Mouse (Mus musculus) adrenal gland, postnatal 4 days (tissue): ENCODE data around the gene Gm13304. TPM values are rescaled to one million over a fixed set of nuclear protein-coding genes. Genes with fewer than 3 reads are reported as not detected.
"Not testable (repeated sequence)": the region's sequence is repeated elsewhere in the genome, so short reads cannot be mapped to it uniquely, and the experiment has no call there.

Source experiments
- DNase-seq, 2 experiments: peaks; one replicate each; pipeline ENCODE4 v3.0.0; 2021 to 2022; ENCODE audit warnings: low spot score in 2 of 2, mixed read lengths in 2 of 2
- long read RNA-seq, 2 experiments: library from polyadenylated mRNA; stranded (forward); transcript quantifications; one replicate each; pipeline ENCODE4 v2.0.0; 2021
- total RNA-seq, 2 experiments: library from RNA; stranded (reverse); gene quantifications; 2 replicates each; pipeline ENCODE4 v1.2.3; 2021

Gene Gm13304
- total RNA-seq: 1 to 10 TPM; 6.4 to 8.1 TPM
- long read RNA-seq, experiment 1, partial matches to known transcripts: 0 of 1 reads
- long read RNA-seq, experiment 1, other reads (novel, unspliced or antisense): 0 of 1 reads
- long read RNA-seq, experiment 2, partial matches to known transcripts: 0 of 1 reads
- long read RNA-seq, experiment 2, other reads (novel, unspliced or antisense): 0 of 1 reads

- DNase-seq: not testable (repeated sequence)
These were observed at the start of gene Gm13304 for GRCm38 (mm10) chr4:42114517-42114916. Gene Gm13304, plus strand, starts transcription at chr4:42114817.

GRCm38 (mm10) chr4:42090907-42091306, 23.7 kb upstream of the Gm13304 start, which contains the start of gene Gm3893:
Gene Gm3893, plus strand, starts transcription at chr4:42091207.
- DNase-seq: not testable (repeated sequence)

GRCm38 (mm10) chr4:42153136-42153535, 38.5 kb downstream of the Gm13304 start, which contains the start of gene Gm13306:
Gene Gm13306, plus strand, starts transcription at chr4:42153436.
- DNase-seq: not testable (repeated sequence)

Other genes with a start within 250 kb of the Gm13304 start
- not detected for gene Gm21541, start 211.2 kb upstream of the Gm13304 start, total RNA-seq
- gene Gm20878, start 173.2 kb upstream of the Gm13304 start, total RNA-seq: 1 to 10 TPM; 5.5 to 6.1 TPM
- under 1 TPM in 1 of 2 experiments, not detected in 1; 0.76 TPM for gene Fam205a4, start 148.8 kb upstream of the Gm13304 start, total RNA-seq
- gene Gm21093, start 80.1 kb upstream of the Gm13304 start, total RNA-seq: under 1 TPM in 1 of 2 experiments, not detected in 1; 0.20 TPM
- not detected for gene Gm3893, start 23.6 kb upstream of the Gm13304 start, total RNA-seq
- gene Gm13306, start 38.6 kb downstream of the Gm13304 start, total RNA-seq: 1 to 10 TPM; 3.3 to 5.1 TPM
- 1 to 10 TPM in 1 of 2 experiments, under 1 TPM in 1; 0.87 to 2.2 TPM for gene Gm13305, start 53.8 kb downstream of the Gm13304 start, total RNA-seq
- 1 to 10 TPM; 1.8 to 1.9 TPM for gene Gm10600, start 125.8 kb downstream of the Gm13304 start, total RNA-seq
- gene Ccl21b, start 140.9 kb downstream of the Gm13304 start, total RNA-seq: not detected
- gene Gm21953, start 179.4 kb downstream of the Gm13304 start, total RNA-seq: not detected
- under 1 TPM in 1 of 2 experiments, not detected in 1; 0.59 TPM for gene Fam205a3, start 203.5 kb downstream of the Gm13304 start, total RNA-seq